Mouse (Mus musculus) lung, adult 2 months (tissue): Measurements from ENCODE around the gene Slc8a2.

ENCODE experiments used
- CTCF ChIP-seq: fragments of 200-500 bp; IDR thresholded peaks from 2 replicates; pipeline ENCODE4 v1.5.1; 2011; ENCODE audit warnings: mild to moderate bottlenecking, low read length, control low read depth; ENCODE audit not compliant: insufficient read depth
- POLR2A ChIP-seq: fragments of 200-500 bp; IDR thresholded peaks from 2 replicates; pipeline ENCODE4 v1.6.1; 2011; ENCODE audit warnings: low read depth, mild to moderate bottlenecking, control low read depth, low read length, borderline replicate concordance; ENCODE audit errors: extremely low read depth

DNA sequence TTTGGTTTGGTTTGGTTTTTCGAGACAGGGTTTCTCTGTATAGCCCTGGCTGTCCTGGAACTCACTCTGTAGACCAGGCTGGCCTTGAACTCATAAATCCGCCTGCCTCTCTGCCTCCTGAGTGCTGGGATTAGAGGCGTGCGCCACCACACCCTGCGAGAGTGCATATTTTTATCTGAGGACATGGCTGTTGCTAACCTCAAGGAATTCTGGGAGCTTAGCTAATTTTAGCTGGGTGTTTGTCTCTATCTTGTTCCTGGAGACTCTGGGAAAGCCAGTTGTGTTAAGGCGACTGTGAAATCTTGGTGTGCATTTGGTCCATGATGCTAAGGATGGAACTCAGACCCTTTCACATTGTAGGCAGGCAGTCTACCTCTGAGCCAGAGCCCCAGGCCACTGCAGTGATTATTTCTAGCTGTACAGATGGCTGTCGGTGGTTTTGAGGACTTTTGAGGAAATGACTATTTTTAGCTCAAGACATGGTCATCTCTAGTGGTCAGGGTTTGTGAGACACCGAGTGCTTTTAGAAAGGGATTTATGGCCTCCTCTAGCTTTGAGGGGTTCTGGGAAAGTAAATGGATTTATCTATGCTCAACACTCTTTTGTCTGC lies 26.6 kb downstream of the Slc8a2 start:
- no peak for TF ChIP-seq CTCF
- no peak for TF ChIP-seq POLR2A
